In genomic region chr14:40963501-40964213, GRCm38 (mm10) we compare ENCODE assay signal across 9 mouse cellular contexts. TPM values are rescaled to one million over a fixed set of nuclear protein-coding genes. Genes with fewer than 3 reads are reported as not detected.
DNase-seq lines count a peak whose midpoint lies in the region; ATAC-seq and TF ChIP-seq lines count a peak whose summit lies in the region.
"Had no signal": no experiment of that assay in that cellular context is flagged by ENCODE, and none has a peak within 500 bp of the region (broad histone marks: within the 10 kb centered on the region; RNA-seq: fewer than 3 reads in every experiment).

No protein-coding gene starts in this region.

- whole genome bisulfite sequencing in kidney, postnatal 0 days: 58% methylated on average over 3 of the region's 3 CpGs
- WGBS in intestine, embryonic 16.5 days: 52% methylated on average over 3 of the region's 3 CpGs

- peak overlapping the region; percentile 65 for H3K4me2 ChIP-seq in kidney, postnatal 0 days (ENCODE audit: low read length)
- H3K4me2 ChIP-seq in intestine, embryonic 16.5 days (ENCODE audit: low read depth, low read length): peak overlapping the region; percentile 36; the same call in 1 of the 2 replicates

- H3K27ac ChIP-seq in kidney, postnatal 0 days: peak overlapping the region; percentile 81
- H3K27ac ChIP-seq in intestine, embryonic 16.5 days (ENCODE audit: low read length): no peak overlapping the region

- no peak overlapping the region for H3K4me3 ChIP-seq in kidney, postnatal 0 days (replicated peaks; ENCODE audit: low read depth, low read length)
- H3K4me3 ChIP-seq in intestine, embryonic 16.5 days (ENCODE audit: low read length): no peak overlapping the region; the same call in 1 of the 2 replicates

- DNase-seq in heart, adult 11 months: peak; percentile 91
- DNase-seq in heart, postnatal 25 days (ENCODE audit: low spot score): no peak
- no peak for DNase-seq in kidney, postnatal 0 days (ENCODE audit: low spot score)
- DNase-seq in kidney, postnatal 4 days: no peak
- peak; percentile 42 for DNase-seq in CD4-positive helper T cell, adult 2 months (ENCODE audit: low read depth, low spot score)
- DNase-seq in cerebellum, postnatal 14 days: no peak
- DNase-seq: layer of hippocampus, postnatal 36 days had no signal

- ATAC-seq in kidney, postnatal 0 days (replicated peaks; ENCODE audit: low FRiP score, low read depth): no peak
- no peak for ATAC-seq in intestine, embryonic 16.5 days
- ATAC-seq in megakaryocyte-erythroid progenitor cell, adult 5-6 weeks (replicated peaks; ENCODE audit: low FRiP score, low TSS enrichment, poor library complexity, severe bottlenecking): no peak

- TF ChIP-seq CTCF in kidney, postnatal 0 days (IDR thresholded peaks at IDR 0.05; ENCODE audit: low read depth): no peak

- intact Hi-C loops in heart, postnatal 25 days (cut with DNase I): loop anchor here (2.0 kb wide), 1 partner anchor 31 kb away; no protein-coding TSS in a partner anchor

- no peaks in the 10 kb centered on the region for H3K36me3 ChIP-seq in kidney, postnatal 0 days (ENCODE audit: insufficient read depth, low read length)
- H3K36me3 ChIP-seq in intestine, embryonic 16.5 days (ENCODE audit: control insufficient read depth, insufficient read depth, low read length): no peaks in the 10 kb centered on the region

- no peaks in the 10 kb centered on the region for H3K27me3 ChIP-seq in kidney, postnatal 0 days (ENCODE audit: insufficient read depth, low read length)
- no peaks in the 10 kb centered on the region for H3K27me3 ChIP-seq in intestine, embryonic 16.5 days (replicated peaks; ENCODE audit: control insufficient read depth, insufficient read depth, low read length)

- peaks cover 54% of the 10 kb centered on the region for H3K4me1 ChIP-seq in kidney, postnatal 0 days (replicated peaks; ENCODE audit: insufficient read depth, low read length)
- H3K4me1 ChIP-seq in intestine, embryonic 16.5 days (ENCODE audit: control insufficient read depth, insufficient read depth, low read length): peaks cover 53% of the 10 kb centered on the region

- no peaks in the 10 kb centered on the region for H3K9me3 ChIP-seq in kidney, postnatal 0 days (replicated peaks; ENCODE audit: low read length)
- no peaks in the 10 kb centered on the region for H3K9me3 ChIP-seq in intestine, embryonic 16.5 days (ENCODE audit: control insufficient read depth, low read length)

- H3K9ac ChIP-seq in kidney, postnatal 0 days (ENCODE audit: low read depth, low read length): no peak overlapping the region
- no peak overlapping the region for H3K9ac ChIP-seq in intestine, embryonic 16.5 days (ENCODE audit: low read depth, low read length)

RNA-seq across cellular contexts. Expression of gene Tspan14, which starts 3.0 kb away (rescaled TPM):
- total RNA-seq in heart, postnatal 25 days (2021): 10 to 100 TPM; 17.1 to 18.1 TPM
- polyA plus RNA-seq in kidney, postnatal 0 days (2015; fragmentation: Nextera tagmentation; extraction: Ambion mirVana): 93.4 and 102 TPM in 2 replicates
- 65.0 and 65.6 TPM in 2 replicates for polyA plus RNA-seq in intestine, embryonic 16.5 days (2015; fragmentation: Nextera tagmentation; extraction: Ambion mirVana)
- 8.6 and 13.3 TPM in 2 replicates for total RNA-seq in megakaryocyte-erythroid progenitor cell, adult 5-6 weeks (2014; fragmentation: Nextera tagmentation)
- 9.3 and 12.9 TPM in 2 replicates for total RNA-seq in megakaryocyte-erythroid progenitor cell, adult 5-6 weeks (2017)

RNA-seq across cellular contexts. Expression of gene Fam213a, which starts 49.9 kb away (rescaled TPM):
- total RNA-seq in heart, postnatal 25 days (2021): 10 to 100 TPM; 16.3 to 17.0 TPM
- polyA plus RNA-seq in kidney, postnatal 0 days (2015; fragmentation: Nextera tagmentation; extraction: Ambion mirVana): 80.5 and 94.7 TPM in 2 replicates
- 72.4 and 81.8 TPM in 2 replicates for polyA plus RNA-seq in intestine, embryonic 16.5 days (2015; fragmentation: Nextera tagmentation; extraction: Ambion mirVana)
- 29.9 and 70.4 TPM in 2 replicates for total RNA-seq in megakaryocyte-erythroid progenitor cell, adult 5-6 weeks (2014; fragmentation: Nextera tagmentation)
- 73.6 and 75.3 TPM in 2 replicates for total RNA-seq in megakaryocyte-erythroid progenitor cell, adult 5-6 weeks (2017)

Comparison
In these comparisons a context has a peak if more than half of its experiments do, and no peak if none do; other contexts are left out.
1. DNase-seq: peak in heart, adult 11 months (single experiment) and CD4-positive helper T cell, adult 2 months (single experiment); none in heart, postnatal 25 days (single experiment), kidney, postnatal 0 days (single experiment), kidney, postnatal 4 days (0 of 2) and cerebellum, postnatal 14 days (0 of 2).